Mouse (Mus musculus): ENCODE data around the gene Ppie. TPM values are rescaled to one million over a fixed set of nuclear protein-coding genes. Genes with fewer than 3 reads are reported as not detected.

The Ppie gene
- polyA plus RNA-seq, 1 experiment from 2014 or later = 51.7 TPM

- Histone ChIP-seq H3K36me3 (ENCODE audit: control insufficient read depth, insufficient read depth, low read length) (no peaks in the 10 kb centered on the region), H3K4me3 (ENCODE audit: control insufficient read depth in 1 of 2, insufficient read depth in 1 of 2, low read depth in 1 of 2, low read length in 2 of 2) (peak within 1 kb of the TSS; percentile 34 to 35), H3K4me2 (ENCODE audit: low read length) (peak within 1 kb of the TSS; percentile 62), H3K4me1 (ENCODE audit: control insufficient read depth in 2 of 2, insufficient read depth in 2 of 2, low read length in 2 of 2) (peaks cover 4 to 10% of the 10 kb centered on the region in 2 experiments), H3K9ac (ENCODE audit: low read length) (no peak within 1 kb of the TSS; the same call in 1 of the 2 replicates), H3K9me3 (ENCODE audit: control insufficient read depth, low read length) (no peaks in the 10 kb centered on the region), H3K27ac (replicated peaks in 1 of 2; ENCODE audit: control insufficient read depth in 1 of 2, insufficient read depth in 1 of 2, low read depth in 2 of 2, low read length in 2 of 2) (no peak within 1 kb of the TSS), H3K27me3 (ENCODE audit: control insufficient read depth, insufficient read depth, low read length) (peaks cover 36% of the 10 kb centered on the region)
- WGBS = 4% methylated on average over 75 of the region's 75 CpGs
- peak; percentile 48; the same call in 1 of the 2 replicates for ATAC-seq (ENCODE audit: insufficient number of reproducible peaks, insufficient read depth, low FRiP score, low read depth)
Measured at GRCm38 (mm10) chr4:123104651-123105450, 34.9 kb downstream of the Ppie start, which contains the start of gene Bmp8b. Gene Bmp8b (plus strand): TSS chr4:123105165.

GRCm38 (mm10) chr4:123093869-123094268 is 45.9 kb downstream of the Ppie start:
- Histone ChIP-seq H3K27me3 (ENCODE audit: control insufficient read depth, insufficient read depth, low read length) (peaks cover 4% of the 10 kb centered on the region; the same call in 1 of the 2 replicates), H3K36me3 (ENCODE audit: control insufficient read depth, insufficient read depth, low read length) (no peaks in the 10 kb centered on the region), H3K4me2 (ENCODE audit: low read length) (peak overlapping the region; percentile 44; the same call in 1 of the 2 replicates), H3K4me3 (ENCODE audit: control insufficient read depth in 1 of 2, insufficient read depth in 1 of 2, low read depth in 1 of 2, low read length in 2 of 2) (no peak overlapping the region), H3K9ac (ENCODE audit: low read length) (no peak overlapping the region), H3K27ac (replicated peaks in 1 of 2; ENCODE audit: control insufficient read depth in 1 of 2, insufficient read depth in 1 of 2, low read depth in 2 of 2, low read length in 2 of 2) (no peak overlapping the region), H3K9me3 (ENCODE audit: control insufficient read depth, low read length) (no peaks in the 10 kb centered on the region), H3K4me1 (ENCODE audit: control insufficient read depth in 2 of 2, insufficient read depth in 2 of 2, low read length in 2 of 2) (no peaks in the 10 kb centered on the region)
- 36% methylated on average over 9 of the region's 9 CpGs for WGBS
- ATAC-seq (ENCODE audit: insufficient number of reproducible peaks, insufficient read depth, low FRiP score, low read depth) = no peak

GRCm38 (mm10) chr4:123093064-123093776 is 46.5 kb downstream of the Ppie start:
- Histone ChIP-seq H3K27me3 (ENCODE audit: control insufficient read depth, insufficient read depth, low read length) (peaks cover 4% of the 10 kb centered on the region; the same call in 1 of the 2 replicates), H3K4me2 (ENCODE audit: low read length) (peak overlapping the region; percentile 44), H3K4me1 (ENCODE audit: control insufficient read depth in 2 of 2, insufficient read depth in 2 of 2, low read length in 2 of 2) (no peaks in the 10 kb centered on the region), H3K9me3 (ENCODE audit: control insufficient read depth, low read length) (no peaks in the 10 kb centered on the region), H3K9ac (ENCODE audit: low read length) (no peak overlapping the region), H3K36me3 (ENCODE audit: control insufficient read depth, insufficient read depth, low read length) (no peaks in the 10 kb centered on the region), H3K27ac (replicated peaks in 1 of 2; ENCODE audit: control insufficient read depth in 1 of 2, insufficient read depth in 1 of 2, low read depth in 2 of 2, low read length in 2 of 2) (no peak overlapping the region), H3K4me3 (ENCODE audit: control insufficient read depth in 1 of 2, insufficient read depth in 1 of 2, low read depth in 1 of 2, low read length in 2 of 2) (no peak overlapping the region; a peak in 1 of 4 replicates)
- 29% methylated on average over 17 of the region's 17 CpGs for WGBS
- ATAC-seq (ENCODE audit: insufficient number of reproducible peaks, insufficient read depth, low FRiP score, low read depth) = no peak

- H3K9me3 ChIP-seq (ENCODE audit: control insufficient read depth, low read length) = no peaks in the 10 kb centered on the region
- WGBS = 61% methylated on average over 5 of the region's 5 CpGs
- H3K4me3 ChIP-seq (ENCODE audit: control insufficient read depth in 1 of 2, insufficient read depth in 1 of 2, low read depth in 1 of 2, low read length in 2 of 2) = no peak overlapping the region
- H3K27ac ChIP-seq (replicated peaks in 1 of 2; ENCODE audit: control insufficient read depth in 1 of 2, insufficient read depth in 1 of 2, low read depth in 2 of 2, low read length in 2 of 2) = no peak overlapping the region
- peaks cover 4% of the 10 kb centered on the region; the same call in 1 of the 2 replicates for H3K27me3 ChIP-seq (ENCODE audit: control insufficient read depth, insufficient read depth, low read length)
- no peaks in the 10 kb centered on the region for H3K36me3 ChIP-seq (ENCODE audit: control insufficient read depth, insufficient read depth, low read length)
- no peak for ATAC-seq (ENCODE audit: insufficient number of reproducible peaks, insufficient read depth, low FRiP score, low read depth)
- no peak overlapping the region for H3K4me2 ChIP-seq (ENCODE audit: low read length)
- H3K9ac ChIP-seq (ENCODE audit: low read length) = no peak overlapping the region
- no peaks in the 10 kb centered on the region for H3K4me1 ChIP-seq (ENCODE audit: control insufficient read depth in 2 of 2, insufficient read depth in 2 of 2, low read length in 2 of 2)
Measured at GRCm38 (mm10) chr4:123092621-123093020, 47.1 kb downstream of the Ppie start.

- no peak for ATAC-seq (ENCODE audit: insufficient number of reproducible peaks, insufficient read depth, low FRiP score, low read depth)
- peaks cover 9% of the 10 kb centered on the region for H3K27me3 ChIP-seq (ENCODE audit: control insufficient read depth, insufficient read depth, low read length)
- H3K9me3 ChIP-seq (ENCODE audit: control insufficient read depth, low read length) = no peaks in the 10 kb centered on the region; the same call in 1 of the 2 replicates
- H3K9ac ChIP-seq (ENCODE audit: low read length) = no peak overlapping the region
- H3K4me1 ChIP-seq (ENCODE audit: control insufficient read depth in 2 of 2, insufficient read depth in 2 of 2, low read length in 2 of 2) = no peaks in the 10 kb centered on the region
- H3K27ac ChIP-seq (replicated peaks in 1 of 2; ENCODE audit: control insufficient read depth in 1 of 2, insufficient read depth in 1 of 2, low read depth in 2 of 2, low read length in 2 of 2) = no peak overlapping the region
- whole genome bisulfite sequencing = 85% methylated on average over 4 of the region's 4 CpGs
- H3K4me2 ChIP-seq (ENCODE audit: low read length) = no peak overlapping the region
- H3K4me3 ChIP-seq (ENCODE audit: control insufficient read depth in 1 of 2, insufficient read depth in 1 of 2, low read depth in 1 of 2, low read length in 2 of 2) = no peak overlapping the region
- H3K36me3 ChIP-seq (ENCODE audit: control insufficient read depth, insufficient read depth, low read length) = no peaks in the 10 kb centered on the region
Measured at GRCm38 (mm10) chr4:123086381-123086780, 53.4 kb downstream of the Ppie start.

- Histone ChIP-seq H3K9ac (ENCODE audit: low read length) (no peak overlapping the region), H3K36me3 (ENCODE audit: control insufficient read depth, insufficient read depth, low read length) (no peaks in the 10 kb centered on the region), H3K27me3 (ENCODE audit: control insufficient read depth, insufficient read depth, low read length) (peaks cover 15% of the 10 kb centered on the region), H3K9me3 (ENCODE audit: control insufficient read depth, low read length) (no peaks in the 10 kb centered on the region; the same call in 1 of the 2 replicates), H3K4me2 (ENCODE audit: low read length) (no peak overlapping the region), H3K4me1 (ENCODE audit: control insufficient read depth in 2 of 2, insufficient read depth in 2 of 2, low read length in 2 of 2) (no peaks in the 10 kb centered on the region), H3K4me3 (ENCODE audit: control insufficient read depth in 1 of 2, insufficient read depth in 1 of 2, low read depth in 1 of 2, low read length in 2 of 2) (no peak overlapping the region), H3K27ac (replicated peaks in 1 of 2; ENCODE audit: control insufficient read depth in 1 of 2, insufficient read depth in 1 of 2, low read depth in 2 of 2, low read length in 2 of 2) (no peak overlapping the region)
- 75% methylated on average over 2 of the region's 2 CpGs for WGBS
- no peak for ATAC-seq (ENCODE audit: insufficient number of reproducible peaks, insufficient read depth, low FRiP score, low read depth)
Measured at GRCm38 (mm10) chr4:123085290-123085689, 54.5 kb downstream of the Ppie start.

GRCm38 (mm10) chr4:123083323-123083902 is 56.3 kb downstream of the Ppie start:
- H3K27ac ChIP-seq (replicated peaks in 1 of 2; ENCODE audit: control insufficient read depth in 1 of 2, insufficient read depth in 1 of 2, low read depth in 2 of 2, low read length in 2 of 2) = no peak overlapping the region
- H3K27me3 ChIP-seq (ENCODE audit: control insufficient read depth, insufficient read depth, low read length) = peaks cover 15% of the 10 kb centered on the region
- H3K36me3 ChIP-seq (ENCODE audit: control insufficient read depth, insufficient read depth, low read length) = no peaks in the 10 kb centered on the region
- no peaks in the 10 kb centered on the region for H3K4me1 ChIP-seq (ENCODE audit: control insufficient read depth in 2 of 2, insufficient read depth in 2 of 2, low read length in 2 of 2)
- H3K4me3 ChIP-seq (ENCODE audit: control insufficient read depth in 1 of 2, insufficient read depth in 1 of 2, low read depth in 1 of 2, low read length in 2 of 2) = no peak overlapping the region
- no peaks in the 10 kb centered on the region; the same call in 1 of the 2 replicates for H3K9me3 ChIP-seq (ENCODE audit: control insufficient read depth, low read length)
- H3K9ac ChIP-seq (ENCODE audit: low read length) = no peak overlapping the region
- 60% methylated on average over 13 of the region's 13 CpGs for WGBS
- H3K4me2 ChIP-seq (ENCODE audit: low read length) = no peak overlapping the region
- ATAC-seq (ENCODE audit: insufficient number of reproducible peaks, insufficient read depth, low FRiP score, low read depth) = no peak
